Mouse (Mus musculus) neural tube, embryonic 14.5 days (tissue): Measurements from ENCODE around the gene Plp1. TPM values are rescaled to one million over a fixed set of nuclear protein-coding genes. Genes with fewer than 3 reads are reported as not detected.
A peak's percentile ranks its signal among the peaks of the same experiment; 100 is the strongest.

Experiments used
- ATAC-seq: fragments of 200-750 bp; cut with Nextera tagmentation; 2 replicates; pipeline ENCODE4 v1.8.0; 2017; ENCODE audit warnings: low read depth, mild to moderate bottlenecking, moderate TSS enrichment, moderate library complexity
- H3K27ac ChIP-seq: fragments of 300-500 bp; sonication (generic); 2 replicates; pipeline ENCODE4 v1.5.1; 2014; ENCODE audit warnings: low read depth, mild to moderate bottlenecking, control low read depth, low read length, moderate library complexity, mixed read lengths
- H3K27me3 ChIP-seq: fragments of 300-500 bp; sonication (generic); 2 replicates; pipeline ENCODE4 v1.6.1; 2014; ENCODE audit warnings: low read length; ENCODE audit not compliant: control insufficient read depth, insufficient read depth
- H3K36me3 ChIP-seq: fragments of 300-500 bp; sonication (generic); 2 replicates; pipeline ENCODE4 v1.6.1; 2014; ENCODE audit warnings: low read length, mixed read lengths; ENCODE audit not compliant: control insufficient read depth, insufficient read depth
- H3K4me1 ChIP-seq: fragments of 300-500 bp; sonication (generic); 2 replicates; pipeline ENCODE4 v1.6.1; 2014; ENCODE audit warnings: low read length; ENCODE audit not compliant: control insufficient read depth, insufficient read depth
- H3K4me2 ChIP-seq: fragments of 300-500 bp; sonication (generic); 2 replicates; pipeline ENCODE4 v1.6.1; 2014; ENCODE audit warnings: mild to moderate bottlenecking, low read depth, low read length, control low read depth
- H3K4me3 ChIP-seq: fragments of 300-500 bp; sonication (generic); 2 replicates; pipeline ENCODE4 v1.5.1; 2014; ENCODE audit warnings: low read depth, low read length, control low read depth, mixed read lengths
- H3K9ac ChIP-seq: fragments of 300-500 bp; sonication (generic); replicated peaks from 2 replicates; pipeline ENCODE4 v1.6.1; 2014; ENCODE audit warnings: low read depth, mild to moderate bottlenecking, control low read depth, low read length, mixed read lengths
- H3K9me3 ChIP-seq: fragments of 300-500 bp; sonication (generic); 2 replicates; pipeline ENCODE4 v1.6.1; 2016; ENCODE audit warnings: low read length; ENCODE audit not compliant: control insufficient read depth
- WGBS: fragments of 180-500 bp; shearing (Covaris S2); extraction: QIAGEN DNeasy Blood & Tissue Kit; methylation state at CpG from one replicate; pipeline ENCODE4 v1.1.7; 2014; 5-methylcytosine and 5-hydroxymethylcytosine counted together
- polyA plus RNA-seq: library from polyadenylated mRNA; unstranded; fragments of >200 nt; fragmentation: Nextera tagmentation; extraction: Ambion mirVana; gene quantifications from 2 replicates; pipeline ENCODE4 v1.2.1, GENCODE M21; 2014

Gene Plp1
- polyA plus RNA-seq: 7.3 and 22.5 TPM in 2 replicates

DNA sequence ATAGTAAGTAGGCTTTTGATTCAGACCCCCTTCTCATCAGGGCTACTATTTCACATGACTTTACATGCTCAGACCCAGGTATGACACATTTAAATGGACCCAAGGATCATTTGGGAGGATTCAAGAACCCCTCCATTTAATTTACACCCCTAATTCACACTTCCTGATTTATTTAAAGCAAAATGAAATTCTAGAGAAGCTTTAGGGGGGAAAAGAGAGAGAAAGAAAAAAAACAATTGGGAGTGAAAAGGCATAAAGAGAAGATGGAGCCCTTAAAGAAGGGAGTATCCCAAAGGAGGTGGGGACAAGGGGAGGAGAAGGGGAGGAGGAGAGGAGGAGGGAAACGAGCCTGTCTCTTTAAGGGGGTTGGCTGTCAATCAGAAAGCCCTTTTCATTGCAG is at the start of gene Plp1:
Plp1 (plus strand) TSS at position 301 of the 400 bp plus-strand sequence.
- no peaks in the 10 kb centered on the region for H3K4me1 ChIP-seq
- no peak within 1 kb of the TSS for H3K9ac ChIP-seq
- no peaks in the 10 kb centered on the region for H3K9me3 ChIP-seq
- WGBS: 13% methylated on average over 1 of the region's 1 CpGs
- no peaks in the 10 kb centered on the region for H3K36me3 ChIP-seq
- no peak for ATAC-seq
- no peak within 1 kb of the TSS for H3K27ac ChIP-seq
- no peak within 1 kb of the TSS for H3K4me3 ChIP-seq
- H3K27me3 ChIP-seq: no peaks in the 10 kb centered on the region
- H3K4me2 ChIP-seq: no peak within 1 kb of the TSS

DNA sequence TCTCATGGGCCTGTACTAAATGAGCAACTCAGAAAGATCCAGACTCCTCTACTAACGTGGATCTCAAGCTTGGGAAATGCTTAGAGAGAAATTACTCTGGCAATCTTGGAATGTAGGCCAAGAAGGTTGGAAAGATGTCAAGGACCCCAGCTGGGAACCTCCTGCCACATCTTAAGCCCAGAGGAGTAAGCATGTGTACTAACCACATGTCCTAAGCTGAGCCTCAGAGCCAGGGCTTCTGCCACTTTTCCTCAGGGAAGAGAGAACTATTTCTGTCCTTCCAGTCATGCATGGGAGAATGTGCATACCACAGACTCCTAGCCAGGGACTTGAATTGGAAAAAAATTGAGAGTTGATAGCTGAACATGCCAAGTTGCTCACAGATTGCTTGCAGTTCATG is 49.4 kb upstream of the Plp1 start:
- no peaks in the 10 kb centered on the region for H3K4me1 ChIP-seq
- no peaks in the 10 kb centered on the region for H3K9me3 ChIP-seq
- H3K36me3 ChIP-seq: no peaks in the 10 kb centered on the region
- WGBS: 67% methylated on average over 1 of the region's 1 CpGs
- no peaks in the 10 kb centered on the region for H3K27me3 ChIP-seq
- no peak overlapping the region for H3K4me3 ChIP-seq
- no peak for ATAC-seq
- H3K9ac ChIP-seq: no peak overlapping the region
- H3K4me2 ChIP-seq: no peak overlapping the region
- H3K27ac ChIP-seq: no peak overlapping the region

DNA sequence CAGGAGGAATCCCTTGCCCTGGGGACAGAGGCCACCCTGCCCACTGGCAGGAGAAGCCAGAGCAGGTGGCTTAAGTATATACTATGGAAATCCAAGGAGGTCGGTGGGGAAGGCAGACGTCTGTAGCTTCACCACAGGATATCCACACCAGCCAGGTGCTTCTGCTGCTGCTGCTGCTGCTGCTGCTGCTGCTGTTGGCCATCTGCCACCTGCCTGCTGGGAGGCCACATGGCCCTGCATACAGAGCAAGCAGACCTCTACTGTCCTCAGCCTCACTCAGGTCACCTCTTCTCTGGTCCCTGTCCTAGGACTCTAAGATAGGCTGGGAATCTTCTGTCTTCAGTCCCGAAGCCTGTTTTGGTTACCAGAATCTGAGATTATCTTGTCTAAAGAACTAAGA is 44.4 kb upstream of the Plp1 start:
- 70% methylated on average over 3 of the region's 3 CpGs for WGBS
- Histone ChIP-seq H3K27me3 (no peaks in the 10 kb centered on the region), H3K4me1 (no peaks in the 10 kb centered on the region), H3K27ac (no peak overlapping the region), H3K9ac (no peak overlapping the region), H3K9me3 (no peaks in the 10 kb centered on the region), H3K4me3 (no peak overlapping the region), H3K4me2 (no peak overlapping the region), H3K36me3 (no peaks in the 10 kb centered on the region)
- ATAC-seq: no peak

DNA sequence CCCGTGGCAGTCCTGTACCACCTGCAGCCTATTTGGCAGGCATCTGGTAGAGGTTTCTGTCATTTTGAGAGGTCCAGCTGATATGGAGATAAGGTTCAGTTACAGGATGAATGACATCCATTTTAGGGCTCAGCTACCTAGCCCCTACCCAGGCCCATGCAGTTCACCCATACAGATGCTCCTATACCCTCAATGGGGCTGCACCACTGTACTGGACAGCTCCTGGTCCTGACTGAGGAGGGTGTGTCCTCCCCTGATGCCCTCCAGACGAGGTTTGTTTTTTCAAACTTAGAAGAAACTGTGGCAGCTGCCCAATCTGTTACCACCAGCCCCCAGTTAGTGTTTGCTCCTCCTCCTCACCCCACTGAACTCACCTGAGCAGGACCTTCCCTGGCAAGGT is 43.2 kb upstream of the Plp1 start:
- Histone ChIP-seq H3K9ac (no peak overlapping the region), H3K4me3 (no peak overlapping the region), H3K27ac (no peak overlapping the region), H3K27me3 (no peaks in the 10 kb centered on the region), H3K9me3 (no peaks in the 10 kb centered on the region), H3K4me2 (no peak overlapping the region), H3K36me3 (no peaks in the 10 kb centered on the region), H3K4me1 (no peaks in the 10 kb centered on the region)
- no peak for ATAC-seq
- WGBS: 69% methylated on average over 2 of the region's 2 CpGs

DNA sequence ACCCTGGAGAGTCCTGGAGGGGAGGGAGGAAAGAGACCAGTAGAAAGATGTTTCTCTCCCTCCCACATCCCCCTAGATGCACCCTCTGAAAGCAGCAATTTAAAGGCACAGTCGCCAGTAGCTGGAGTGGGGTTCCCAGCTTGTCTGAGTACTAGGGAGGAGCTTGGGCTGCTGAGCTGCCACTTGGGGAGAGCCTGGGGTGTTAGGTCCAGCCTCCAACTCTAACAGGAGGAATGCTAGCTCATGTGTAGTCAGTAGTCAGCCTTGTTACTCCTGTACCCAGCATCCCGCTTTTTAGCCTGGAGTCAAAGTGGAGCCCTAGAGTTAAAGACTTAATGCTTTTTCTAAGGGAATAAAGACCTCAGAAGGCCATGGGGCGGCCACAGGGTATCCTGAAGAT is 42.4 kb upstream of the Plp1 start, which contains the start of gene Glra4:
Glra4 (minus strand) TSS at position 101 of the 400 bp plus-strand sequence.
- H3K36me3 ChIP-seq: no peaks in the 10 kb centered on the region
- no peak for ATAC-seq
- H3K9ac ChIP-seq: no peak within 1 kb of the TSS
- H3K4me3 ChIP-seq: no peak within 1 kb of the TSS
- WGBS: 82% methylated on average over 3 of the region's 3 CpGs
- no peak within 1 kb of the TSS for H3K4me2 ChIP-seq
- H3K27me3 ChIP-seq: no peaks in the 10 kb centered on the region
- H3K27ac ChIP-seq: no peak within 1 kb of the TSS
- H3K9me3 ChIP-seq: no peaks in the 10 kb centered on the region
- no peaks in the 10 kb centered on the region for H3K4me1 ChIP-seq

DNA sequence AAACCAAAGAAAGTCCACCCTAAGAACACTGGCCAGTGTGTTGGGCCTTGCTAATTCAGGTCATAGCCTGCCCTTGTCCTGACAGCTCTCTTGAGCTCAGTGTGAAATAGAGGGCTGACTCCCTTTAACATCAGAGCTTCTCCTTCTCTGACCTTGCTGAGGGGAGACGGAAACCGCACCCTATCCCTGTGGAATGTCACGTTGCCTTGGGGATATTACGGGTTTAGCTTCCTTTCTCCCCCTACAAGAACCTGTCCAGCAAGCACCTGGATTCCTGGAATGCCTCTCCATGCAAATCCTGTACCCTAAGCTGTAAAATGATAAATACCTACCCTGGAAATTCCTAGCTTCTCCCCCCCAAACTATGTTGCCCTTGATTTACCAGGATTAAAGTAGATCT is 33.0 kb upstream of the Plp1 start:
- Histone ChIP-seq H3K27ac (no peak overlapping the region), H3K4me3 (no peak overlapping the region), H3K36me3 (no peaks in the 10 kb centered on the region), H3K9ac (no peak overlapping the region), H3K9me3 (no peaks in the 10 kb centered on the region), H3K27me3 (no peaks in the 10 kb centered on the region), H3K4me2 (no peak overlapping the region), H3K4me1 (no peaks in the 10 kb centered on the region)
- ATAC-seq: no peak
- WGBS: 90% methylated on average over 4 of the region's 4 CpGs

DNA sequence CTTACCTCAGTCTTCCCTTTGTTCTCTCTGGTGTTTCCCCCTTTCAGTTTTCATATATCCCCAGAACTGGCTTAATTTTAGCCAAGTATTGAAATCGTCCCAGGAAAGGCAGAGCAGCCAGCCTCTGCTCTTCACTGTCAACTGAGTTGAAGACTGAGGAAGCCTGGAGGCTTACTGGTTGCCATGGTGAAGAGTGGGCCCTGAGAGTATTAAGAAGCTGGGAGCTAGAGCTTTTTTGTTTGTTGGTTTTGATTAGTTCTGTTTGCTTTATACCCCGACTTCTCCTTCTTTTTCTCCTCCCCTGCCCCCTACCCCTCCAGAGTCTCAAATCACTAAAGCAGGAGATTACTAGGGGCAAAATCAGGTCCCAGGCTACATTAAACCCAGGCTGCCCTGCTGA is 25.2 kb upstream of the Plp1 start:
- Histone ChIP-seq H3K9ac (no peak overlapping the region), H3K36me3 (no peaks in the 10 kb centered on the region), H3K4me3 (no peak overlapping the region), H3K9me3 (no peaks in the 10 kb centered on the region), H3K4me2 (no peak overlapping the region), H3K27me3 (no peaks in the 10 kb centered on the region), H3K27ac (no peak overlapping the region), H3K4me1 (no peaks in the 10 kb centered on the region)
- no peak for ATAC-seq
- WGBS: 29% methylated on average over 2 of the region's 2 CpGs

DNA sequence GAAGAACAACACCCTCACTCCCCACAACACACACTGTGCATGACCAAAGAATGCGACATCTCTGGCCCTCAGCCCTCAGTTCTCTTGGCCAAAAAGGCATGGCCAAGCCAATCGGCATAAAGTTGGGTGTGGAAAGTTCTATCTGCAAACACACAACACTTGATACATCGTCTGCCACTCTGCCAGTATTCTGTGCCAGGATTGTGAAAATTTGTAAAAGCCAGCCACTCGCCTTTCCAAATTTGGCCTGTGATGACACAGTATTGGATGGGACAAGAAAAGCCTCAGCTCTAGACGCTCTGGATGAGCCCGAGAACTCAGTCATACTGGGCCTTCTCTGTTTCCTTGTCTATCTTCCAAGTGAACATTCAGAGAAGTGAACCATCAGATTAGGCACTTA is 2.7 kb upstream of the Plp1 start:
- Histone ChIP-seq H3K4me1 (no peaks in the 10 kb centered on the region), H3K4me2 (no peak overlapping the region), H3K27me3 (no peaks in the 10 kb centered on the region), H3K4me3 (no peak overlapping the region), H3K9ac (no peak overlapping the region), H3K36me3 (no peaks in the 10 kb centered on the region), H3K27ac (no peak overlapping the region), H3K9me3 (no peaks in the 10 kb centered on the region)
- WGBS: 91% methylated on average over 6 of the region's 6 CpGs
- ATAC-seq: no peak

DNA sequence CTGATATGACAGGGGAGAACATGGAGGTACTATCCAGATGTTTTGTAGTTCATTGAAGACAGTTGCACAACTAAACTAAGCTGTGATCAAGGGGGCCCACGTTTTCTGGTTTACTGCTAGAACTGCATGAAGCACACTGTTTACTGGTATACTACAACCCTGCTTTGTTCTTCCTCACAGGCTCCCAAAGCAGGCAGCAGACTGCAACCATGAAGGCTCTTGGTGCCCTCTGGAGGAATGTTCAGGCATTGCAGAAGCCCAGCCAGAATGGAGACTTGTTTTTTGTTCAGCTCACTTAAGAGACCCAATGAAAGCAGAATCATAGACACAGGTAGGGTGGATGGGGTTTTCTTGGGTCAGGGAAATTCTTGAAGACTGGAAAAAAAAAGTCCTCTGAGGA is 2.2 kb upstream of the Plp1 start:
- Histone ChIP-seq H3K27ac (no peak overlapping the region), H3K4me2 (no peak overlapping the region), H3K36me3 (no peaks in the 10 kb centered on the region), H3K4me1 (no peaks in the 10 kb centered on the region), H3K4me3 (no peak overlapping the region), H3K27me3 (no peaks in the 10 kb centered on the region), H3K9ac (no peak overlapping the region), H3K9me3 (no peaks in the 10 kb centered on the region)
- ATAC-seq: peak; percentile 91
- WGBS: 6% methylated on average over 1 of the region's 1 CpGs

DNA sequence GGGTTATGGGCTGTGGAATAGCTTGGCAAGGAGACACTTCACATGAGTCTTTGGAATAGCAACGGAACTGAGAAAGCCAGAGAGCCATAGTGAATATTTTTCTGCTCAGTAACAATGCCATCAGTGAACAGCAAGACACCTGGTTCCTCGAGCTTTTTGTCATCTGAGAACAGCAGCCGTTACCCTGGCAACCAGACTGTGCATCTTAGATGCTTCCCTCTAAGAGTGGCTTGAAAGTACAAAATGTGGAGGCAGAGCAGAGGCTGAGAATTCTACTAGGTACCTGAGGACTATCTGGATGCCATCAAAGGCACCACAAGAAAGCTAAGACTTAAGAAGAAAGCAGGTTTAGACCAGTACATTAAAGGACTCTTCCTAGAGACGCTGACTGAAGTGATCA is 2.5 kb downstream of the Plp1 start:
- Histone ChIP-seq H3K4me3 (no peak overlapping the region), H3K27ac (no peak overlapping the region), H3K27me3 (no peaks in the 10 kb centered on the region), H3K36me3 (no peaks in the 10 kb centered on the region), H3K4me2 (no peak overlapping the region), H3K4me1 (no peaks in the 10 kb centered on the region), H3K9me3 (no peaks in the 10 kb centered on the region), H3K9ac (no peak overlapping the region)
- ATAC-seq: no peak
- 54% methylated on average over 4 of the region's 4 CpGs for WGBS
